Mouse (Mus musculus) testis, adult 2 months (tissue): ENCODE results near the gene Tjp3.

Experiments
- CTCF ChIP-seq: fragments of 200-500 bp; IDR thresholded peaks from 2 replicates; pipeline ENCODE4 v1.5.1; 2012; ENCODE audit warnings: low read depth, mild to moderate bottlenecking, inconsistent platforms, low read length, moderate library complexity; ENCODE audit not compliant: control insufficient read depth, insufficient read depth, insufficient replicate concordance
- POLR2A ChIP-seq: fragments of 200-500 bp; IDR thresholded peaks from 2 replicates; pipeline ENCODE4 v1.6.1; 2012; ENCODE audit warnings: low read depth, mild to moderate bottlenecking, inconsistent platforms, low read length, moderate library complexity; ENCODE audit not compliant: control insufficient read depth

DNA sequence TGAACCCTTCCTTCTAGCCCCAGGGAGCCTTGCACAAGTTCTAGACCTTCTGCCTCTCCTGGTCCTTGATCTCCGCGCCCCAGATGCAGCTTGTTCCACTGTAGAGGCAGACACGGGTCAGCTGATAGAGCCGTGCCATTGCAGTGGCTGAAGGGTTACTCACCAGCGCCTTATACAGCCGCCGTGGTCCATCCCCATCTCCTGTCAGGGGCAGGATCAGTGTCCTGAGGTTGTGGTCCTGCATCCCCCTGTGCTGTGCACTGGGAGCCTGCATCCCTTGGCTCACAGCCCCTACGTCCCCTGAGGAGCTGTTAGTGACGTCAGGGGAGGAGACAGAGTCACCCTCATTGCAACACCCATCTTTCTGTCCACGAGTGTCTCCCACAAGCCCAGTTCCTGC lies 11.9 kb upstream of the Tjp3 start:
- no peak for TF ChIP-seq POLR2A
- TF ChIP-seq CTCF, result no peak
